Mouse (Mus musculus) C2C12 (cell line): ENCODE measurements around the gene Vrk3. TPM values are rescaled to one million over a fixed set of nuclear protein-coding genes. Genes with fewer than 3 reads are reported as not detected.
A peak's percentile ranks its signal among the peaks of the same experiment; 100 is the strongest.

Experiments used
- H3K27me3 ChIP-seq: one replicate; pipeline ENCODE4 v1.6.1; 2011; ENCODE audit not compliant: control insufficient read depth, insufficient read depth, insufficient read length
- H3K36me3 ChIP-seq: one replicate; pipeline ENCODE4 v1.6.1; 2011; ENCODE audit not compliant: control insufficient read depth, insufficient read depth
- H3K4me3 ChIP-seq: one replicate; pipeline ENCODE4 v1.5.1; 2011; ENCODE audit warnings: mild to moderate bottlenecking, control low read depth; ENCODE audit not compliant: poor library complexity, insufficient read depth, severe bottlenecking
- H3K79me2 ChIP-seq: one replicate; pipeline ENCODE4 v1.6.1; 2011; ENCODE audit not compliant: control insufficient read depth, insufficient read depth
- H3K79me3 ChIP-seq: one replicate; pipeline ENCODE4 v1.6.1; 2011; ENCODE audit warnings: low read depth, control low read depth
- H3ac ChIP-seq: one replicate; pipeline ENCODE3; 2011; ENCODE audit warnings: low read depth; ENCODE audit not compliant: control insufficient read depth, insufficient read length
- CEBPB ChIP-seq: IDR thresholded peaks from one replicate; pipeline ENCODE4 v1.6.1; 2011; ENCODE audit warnings: low read depth, mild to moderate bottlenecking, control low read depth, moderate library complexity
- CTCF ChIP-seq: IDR thresholded peaks from one replicate; pipeline ENCODE4 v1.5.1; 2011; ENCODE audit not compliant: control insufficient read depth, insufficient read depth, insufficient read length
- MAX ChIP-seq: IDR thresholded peaks from one replicate; pipeline ENCODE4 v1.6.1; 2011; ENCODE audit warnings: mild to moderate bottlenecking, control low read depth
- MYOG ChIP-seq: IDR thresholded peaks from one replicate; pipeline ENCODE4 v1.6.1; 2011; ENCODE audit not compliant: control insufficient read depth, insufficient read length; ENCODE audit errors: extremely low read depth
- polyA plus RNA-seq: library from polyadenylated mRNA; unstranded; fragments of >200 nt; fragmentation: generic; extraction: Trizol; gene quantifications from one replicate; pipeline ENCODE4 v1.2.1, GENCODE M21; 2012; ENCODE audit warnings: missing spikeins

Vrk3 gene
- polyA plus RNA-seq, 1 experiment: 20.0 TPM

GRCm38 (mm10) chr7:44824872-44825271, 76.7 kb downstream of the Vrk3 start:
- peaks cover 91% of the 10 kb centered on the region for H3K79me3 ChIP-seq
- peaks cover 36% of the 10 kb centered on the region for H3K36me3 ChIP-seq
- no peak overlapping the region for H3ac ChIP-seq
- H3K79me2 ChIP-seq: peaks cover 100% of the 10 kb centered on the region
- TF ChIP-seq CTCF (peak; percentile 22), MAX (no peak)
- no peaks in the 10 kb centered on the region for H3K27me3 ChIP-seq
- H3K4me3 ChIP-seq: no peak overlapping the region

- peaks cover 94% of the 10 kb centered on the region for H3K79me2 ChIP-seq
- H3K4me3 ChIP-seq: no peak overlapping the region
- TF ChIP-seq CEBPB (peak; percentile 12), MYOG (no peak)
- H3ac ChIP-seq: no peak overlapping the region
- H3K79me3 ChIP-seq: peaks cover 82% of the 10 kb centered on the region
- H3K27me3 ChIP-seq: no peaks in the 10 kb centered on the region
- peaks cover 45% of the 10 kb centered on the region for H3K36me3 ChIP-seq
These were observed 78.6 kb downstream of the Vrk3 start for GRCm38 (mm10) chr7:44826771-44827170.

Other genes starting within 250 kb of the Vrk3 start
- not detected for gene Mybpc2, start 223.8 kb upstream of the Vrk3 start, polyA plus RNA-seq
- gene Spib, start 216.3 kb upstream of the Vrk3 start, polyA plus RNA-seq: 0.01 TPM
- gene Pold1, start 199.6 kb upstream of the Vrk3 start, polyA plus RNA-seq: 66.1 TPM
- 61.0 TPM for gene Nr1h2, start 194.5 kb upstream of the Vrk3 start, polyA plus RNA-seq
- gene Napsa, start 176.0 kb upstream of the Vrk3 start, polyA plus RNA-seq: not detected
- gene Kcnc3, start 157.7 kb upstream of the Vrk3 start, polyA plus RNA-seq: 0.26 TPM
- gene Myh14, start 77.6 kb upstream of the Vrk3 start, polyA plus RNA-seq: 0.01 TPM
- gene Izumo2, start 39.7 kb upstream of the Vrk3 start, polyA plus RNA-seq: not detected
- 0.29 TPM for gene Zfp473, start 2.6 kb downstream of the Vrk3 start, polyA plus RNA-seq
- 102 TPM for gene Nup62, start 67.7 kb downstream of the Vrk3 start, polyA plus RNA-seq
- gene Il4i1, start 68.0 kb downstream of the Vrk3 start, polyA plus RNA-seq: 0.63 TPM
- 290 TPM for gene Atf5, start 68.2 kb downstream of the Vrk3 start, polyA plus RNA-seq
- 208 TPM for gene Akt1s1, start 100.6 kb downstream of the Vrk3 start, polyA plus RNA-seq
- gene Tbc1d17, start 100.7 kb downstream of the Vrk3 start, polyA plus RNA-seq: 38.4 TPM
- gene Pnkp, start 108.7 kb downstream of the Vrk3 start, polyA plus RNA-seq: 32.0 TPM
- gene Ptov1, start 121.4 kb downstream of the Vrk3 start, polyA plus RNA-seq: 221 TPM
- gene Med25, start 144.3 kb downstream of the Vrk3 start, polyA plus RNA-seq: 43.9 TPM
- gene Fuz, start 147.7 kb downstream of the Vrk3 start, polyA plus RNA-seq: 9.8 TPM
- 129 TPM for gene Ap2a1, start 181.1 kb downstream of the Vrk3 start, polyA plus RNA-seq
- gene Tsks, start 194.8 kb downstream of the Vrk3 start, polyA plus RNA-seq: 0.04 TPM
- gene Cpt1c, start 226.4 kb downstream of the Vrk3 start, polyA plus RNA-seq: 5.5 TPM
- 978 TPM for gene Prmt1, start 238.2 kb downstream of the Vrk3 start, polyA plus RNA-seq
- gene Irf3, start 249.2 kb downstream of the Vrk3 start, polyA plus RNA-seq: 43.7 TPM